Mouse (Mus musculus): ENCODE measurements at regions not wholly inside any gene's neighbourhood (a gene's known extent, or its start where the extent isn't known, plus 50 kb on each side); places are given as distances from the start of the nearest gene placed in this dataset.

- Histone ChIP-seq H3K36me3 (ENCODE audit: control insufficient read depth, insufficient read depth) (no peaks in the 10 kb centered on the region), H3K27me3 (ENCODE audit: control insufficient read depth, insufficient read depth, insufficient read length) (no peaks in the 10 kb centered on the region), H3K79me2 (ENCODE audit: control insufficient read depth, insufficient read depth) (no peaks in the 10 kb centered on the region), H3K4me3 (ENCODE audit: insufficient read depth, poor library complexity, severe bottlenecking) (no peak overlapping the region), H3K79me3 (ENCODE audit: low read depth) (no peaks in the 10 kb centered on the region), H3ac (ENCODE audit: control insufficient read depth, insufficient read length, low read depth) (no peak overlapping the region)
- TF ChIP-seq CEBPB (IDR thresholded peaks at IDR 0.05; ENCODE audit: low read depth) = no peak
- no peak for TF ChIP-seq FOSL1 (IDR thresholded peaks at IDR 0.05; ENCODE audit: insufficient read depth, low read length, poor library complexity, severe bottlenecking)
- TF ChIP-seq MAX (IDR thresholded peaks at IDR 0.05) = no peak
- TF ChIP-seq MYOD1 (IDR thresholded peaks at IDR 0.05; ENCODE audit: control insufficient read depth, insufficient read length, low read depth) = no peak
- no peak for TF ChIP-seq MYOG (IDR thresholded peaks at IDR 0.05; ENCODE audit: control insufficient read depth, extremely low read depth, insufficient read length)
- TF ChIP-seq USF1 (IDR thresholded peaks at IDR 0.05; ENCODE audit: low read depth) = no peak
- no peak for TF ChIP-seq CTCF (IDR thresholded peaks at IDR 0.05; ENCODE audit: control insufficient read depth, insufficient read depth, insufficient read length)
Observed at GRCm38 (mm10) chr3:39612408-39612807, 725.7 kb downstream of the Fat4 start.

GRCm38 (mm10) chr3:39637924-39638323 is 751.2 kb downstream of the Fat4 start:
- H3K79me2 ChIP-seq (ENCODE audit: control insufficient read depth, insufficient read depth) = no peaks in the 10 kb centered on the region
- H3K36me3 ChIP-seq (ENCODE audit: control insufficient read depth, insufficient read depth) = no peaks in the 10 kb centered on the region
- H3K79me3 ChIP-seq (ENCODE audit: low read depth) = no peaks in the 10 kb centered on the region
- no peaks in the 10 kb centered on the region for H3K27me3 ChIP-seq (ENCODE audit: control insufficient read depth, insufficient read depth, insufficient read length)
- no peak overlapping the region for H3K4me3 ChIP-seq (ENCODE audit: insufficient read depth, poor library complexity, severe bottlenecking)
- H3ac ChIP-seq (ENCODE audit: control insufficient read depth, insufficient read length, low read depth) = no peak overlapping the region
- TF ChIP-seq CTCF (IDR thresholded peaks at IDR 0.05; ENCODE audit: control insufficient read depth, insufficient read depth, insufficient read length) (no peak), CEBPB (IDR thresholded peaks at IDR 0.05; ENCODE audit: low read depth) (no peak), USF1 (IDR thresholded peaks at IDR 0.05; ENCODE audit: low read depth) (no peak), MYOG (IDR thresholded peaks at IDR 0.05; ENCODE audit: control insufficient read depth, extremely low read depth, insufficient read length) (no peak), MYOD1 (IDR thresholded peaks at IDR 0.05; ENCODE audit: control insufficient read depth, insufficient read length, low read depth) (no peak), MAX (IDR thresholded peaks at IDR 0.05) (no peak), FOSL1 (IDR thresholded peaks at IDR 0.05; ENCODE audit: insufficient read depth, low read length, poor library complexity, severe bottlenecking) (no peak)

GRCm38 (mm10) chr3:39643194-39643593 is 756.5 kb downstream of the Fat4 start:
- H3K36me3 ChIP-seq (ENCODE audit: control insufficient read depth, insufficient read depth) = no peaks in the 10 kb centered on the region
- no peak overlapping the region for H3ac ChIP-seq (ENCODE audit: control insufficient read depth, insufficient read length, low read depth)
- no peak for TF ChIP-seq MAX (IDR thresholded peaks at IDR 0.05)
- no peak for TF ChIP-seq CTCF (IDR thresholded peaks at IDR 0.05; ENCODE audit: control insufficient read depth, insufficient read depth, insufficient read length)
- TF ChIP-seq MYOG (IDR thresholded peaks at IDR 0.05; ENCODE audit: control insufficient read depth, extremely low read depth, insufficient read length) = no peak
- TF ChIP-seq CEBPB (IDR thresholded peaks at IDR 0.05; ENCODE audit: low read depth) = no peak
- TF ChIP-seq FOSL1 (IDR thresholded peaks at IDR 0.05; ENCODE audit: insufficient read depth, low read length, poor library complexity, severe bottlenecking) = no peak
- no peak for TF ChIP-seq USF1 (IDR thresholded peaks at IDR 0.05; ENCODE audit: low read depth)
- TF ChIP-seq MYOD1 (IDR thresholded peaks at IDR 0.05; ENCODE audit: control insufficient read depth, insufficient read length, low read depth) = no peak
- H3K4me3 ChIP-seq (ENCODE audit: insufficient read depth, poor library complexity, severe bottlenecking) = no peak overlapping the region
- H3K79me3 ChIP-seq (ENCODE audit: low read depth) = no peaks in the 10 kb centered on the region
- no peaks in the 10 kb centered on the region for H3K27me3 ChIP-seq (ENCODE audit: control insufficient read depth, insufficient read depth, insufficient read length)
- H3K79me2 ChIP-seq (ENCODE audit: control insufficient read depth, insufficient read depth) = no peaks in the 10 kb centered on the region

GRCm38 (mm10) chr3:39666817-39667216 is 780.1 kb downstream of the Fat4 start:
- Histone ChIP-seq H3ac (ENCODE audit: control insufficient read depth, insufficient read length, low read depth) (no peak overlapping the region), H3K79me2 (ENCODE audit: control insufficient read depth, insufficient read depth) (no peaks in the 10 kb centered on the region), H3K79me3 (ENCODE audit: low read depth) (no peaks in the 10 kb centered on the region), H3K36me3 (ENCODE audit: control insufficient read depth, insufficient read depth) (no peaks in the 10 kb centered on the region), H3K4me3 (ENCODE audit: insufficient read depth, poor library complexity, severe bottlenecking) (no peak overlapping the region), H3K27me3 (ENCODE audit: control insufficient read depth, insufficient read depth, insufficient read length) (no peaks in the 10 kb centered on the region)
- no peak for TF ChIP-seq CEBPB (IDR thresholded peaks at IDR 0.05; ENCODE audit: low read depth)
- no peak for TF ChIP-seq FOSL1 (IDR thresholded peaks at IDR 0.05; ENCODE audit: insufficient read depth, low read length, poor library complexity, severe bottlenecking)
- no peak for TF ChIP-seq MAX (IDR thresholded peaks at IDR 0.05)
- TF ChIP-seq USF1 (IDR thresholded peaks at IDR 0.05; ENCODE audit: low read depth) = no peak
- no peak for TF ChIP-seq MYOD1 (IDR thresholded peaks at IDR 0.05; ENCODE audit: control insufficient read depth, insufficient read length, low read depth)
- no peak for TF ChIP-seq MYOG (IDR thresholded peaks at IDR 0.05; ENCODE audit: control insufficient read depth, extremely low read depth, insufficient read length)
- no peak for TF ChIP-seq CTCF (IDR thresholded peaks at IDR 0.05; ENCODE audit: control insufficient read depth, insufficient read depth, insufficient read length)

- H3K36me3 ChIP-seq (ENCODE audit: control insufficient read depth, insufficient read depth) = no peaks in the 10 kb centered on the region
- H3K79me3 ChIP-seq (ENCODE audit: low read depth) = no peaks in the 10 kb centered on the region
- H3K27me3 ChIP-seq (ENCODE audit: control insufficient read depth, insufficient read depth, insufficient read length) = no peaks in the 10 kb centered on the region
- no peak overlapping the region for H3K4me3 ChIP-seq (ENCODE audit: insufficient read depth, poor library complexity, severe bottlenecking)
- no peak for TF ChIP-seq MYOD1 (IDR thresholded peaks at IDR 0.05; ENCODE audit: control insufficient read depth, insufficient read length, low read depth)
- no peak for TF ChIP-seq MYOG (IDR thresholded peaks at IDR 0.05; ENCODE audit: control insufficient read depth, extremely low read depth, insufficient read length)
- TF ChIP-seq CTCF (IDR thresholded peaks at IDR 0.05; ENCODE audit: control insufficient read depth, insufficient read depth, insufficient read length) = no peak
- TF ChIP-seq MAX (IDR thresholded peaks at IDR 0.05) = no peak
- TF ChIP-seq CEBPB (IDR thresholded peaks at IDR 0.05; ENCODE audit: low read depth) = no peak
- H3ac ChIP-seq (ENCODE audit: control insufficient read depth, insufficient read length, low read depth) = no peak overlapping the region
- no peaks in the 10 kb centered on the region for H3K79me2 ChIP-seq (ENCODE audit: control insufficient read depth, insufficient read depth)
Observed at GRCm38 (mm10) chr3:39669145-39669544, 782.4 kb downstream of the Fat4 start.

GRCm38 (mm10) chr3:39673997-39674396 is 787.3 kb downstream of the Fat4 start:
- H3K79me2 ChIP-seq (ENCODE audit: control insufficient read depth, insufficient read depth) = no peaks in the 10 kb centered on the region
- no peaks in the 10 kb centered on the region for H3K36me3 ChIP-seq (ENCODE audit: control insufficient read depth, insufficient read depth)
- H3K4me3 ChIP-seq (ENCODE audit: insufficient read depth, poor library complexity, severe bottlenecking) = no peak overlapping the region
- H3K79me3 ChIP-seq (ENCODE audit: low read depth) = no peaks in the 10 kb centered on the region
- H3K27me3 ChIP-seq (ENCODE audit: control insufficient read depth, insufficient read depth, insufficient read length) = no peaks in the 10 kb centered on the region
- H3ac ChIP-seq (ENCODE audit: control insufficient read depth, insufficient read length, low read depth) = no peak overlapping the region
- TF ChIP-seq CTCF (IDR thresholded peaks at IDR 0.05; ENCODE audit: control insufficient read depth, insufficient read depth, insufficient read length) = no peak
- TF ChIP-seq MAX (IDR thresholded peaks at IDR 0.05) = no peak
- TF ChIP-seq CEBPB (IDR thresholded peaks at IDR 0.05; ENCODE audit: low read depth) = no peak
- TF ChIP-seq USF1 (IDR thresholded peaks at IDR 0.05; ENCODE audit: low read depth) = no peak

All from C2C12 (cell line).